Mouse (Mus musculus): ENCODE results near the gene Fam53a. TPM values are rescaled to one million over a fixed set of nuclear protein-coding genes. Genes with fewer than 3 reads are reported as not detected.

The Fam53a gene
- total RNA-seq, 2 experiments from 2014 or later: 21.6 to 28.7 TPM

Other genes starting within 250 kb of the Fam53a start
- not detected for gene Nkx1-1, start 195.7 kb downstream of the Fam53a start, total RNA-seq (2021)
- gene Gm9903, start 290 bp upstream of the Fam53a start, total RNA-seq (2021): 1 to 10 TPM in 1 of 2 experiments, under 1 TPM in 1; 0.87 to 1.2 TPM
- 10 to 100 TPM; 13.5 to 14.7 TPM for gene Slbp, start 22.9 kb upstream of the Fam53a start, total RNA-seq (2021)
- gene Tacc3, start 28.5 kb upstream of the Fam53a start, total RNA-seq (2021): 1 to 10 TPM; 1.5 to 2.5 TPM
- 10 to 100 TPM; 19.5 to 19.6 TPM for gene Tmem129, start 28.8 kb upstream of the Fam53a start, total RNA-seq (2021)
- 10 to 100 TPM; 10.3 to 11.9 TPM for gene Fgfr3, start 92.0 kb upstream of the Fam53a start, total RNA-seq (2021)
- 100 to 1,000 TPM; 141 to 143 TPM for gene Letm1, start 153.2 kb upstream of the Fam53a start, total RNA-seq (2021)
- gene Nsd2, start 191.1 kb upstream of the Fam53a start, total RNA-seq (2021): 10 to 100 TPM; 22.2 to 22.8 TPM

Data from heart, adult 18-20 months (tissue).